Mouse (Mus musculus) CH12.LX (cell line): ENCODE measurements around the gene Snrk.

Experiments used
- CTCF ChIP-seq, 2 experiments: IDR thresholded peaks in 1 of 2; conservative IDR thresholded peaks in 1 of 2; 2 replicates each; pipeline ENCODE4 v1.5.1; 2011 to 2012; ENCODE audit warnings: low read depth in 2 of 2, low read length in 2 of 2, improper control_type of control experiment in 1 of 2, inconsistent platforms in 1 of 2, mild to moderate bottlenecking in 1 of 2, moderate library complexity in 1 of 2
- SMC3 ChIP-seq: IDR thresholded peaks from 2 replicates; pipeline ENCODE4 v1.6.1; 2011; ENCODE audit warnings: low read depth, low read length, improper control_type of control experiment
- ZC3H11A ChIP-seq: IDR thresholded peaks from 2 replicates; pipeline ENCODE4 v1.6.1; 2012; ENCODE audit warnings: low read depth, mild to moderate bottlenecking, inconsistent platforms, low read length, improper control_type of control experiment
- ZNF384 ChIP-seq: IDR thresholded peaks from 2 replicates; pipeline ENCODE4 v1.6.1; 2012; ENCODE audit warnings: low read depth, low read length, improper control_type of control experiment, inconsistent platforms

DNA sequence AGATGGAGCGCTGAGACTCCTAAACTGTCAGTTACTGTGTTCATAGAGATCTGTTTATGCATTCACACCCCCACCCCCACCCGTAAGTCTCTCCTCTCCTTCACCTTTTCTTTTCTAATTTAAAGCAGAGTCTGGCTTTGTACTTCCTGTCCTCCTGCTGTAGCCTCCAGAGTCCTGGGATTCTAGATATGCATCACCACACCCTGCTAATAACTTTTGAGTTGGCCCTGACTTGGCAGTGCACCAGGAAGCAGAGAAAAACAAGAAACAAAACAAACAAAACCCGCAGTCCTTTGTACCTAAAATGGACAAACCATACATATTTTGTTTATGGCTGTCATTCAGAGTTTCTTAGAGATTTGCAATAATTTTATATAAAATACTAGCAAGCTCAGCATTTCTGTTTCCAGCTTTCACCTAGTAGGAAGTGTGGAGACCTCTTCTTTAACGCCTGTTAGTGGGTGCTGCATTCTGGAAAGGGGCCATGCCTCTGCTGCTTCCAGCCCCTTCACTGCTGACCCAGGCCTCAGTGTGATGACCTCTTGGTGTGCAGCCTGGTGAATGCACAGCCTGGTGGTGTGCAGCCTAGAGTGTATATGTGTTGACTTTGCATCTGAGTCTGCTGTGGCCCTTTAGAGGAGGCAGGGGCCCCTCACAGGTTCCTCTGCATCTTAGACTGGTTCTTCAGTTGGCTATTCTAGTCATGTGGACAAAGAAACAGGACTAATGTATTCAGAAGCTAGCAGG, 29.2 kb downstream of the Snrk start:
- TF ChIP-seq SMC3 (no peak), ZNF384 (no peak), ZC3H11A (no peak), CTCF (conservative IDR thresholded peaks at IDR 0.05 in 1 of 2, IDR thresholded peaks at IDR 0.05 in 1 of 2; ENCODE audit: low read depth in 2 of 2, low read length in 2 of 2) (no peak)
